Mouse (Mus musculus) heart, postnatal 4 days (tissue): ENCODE data around the gene Thrap3. TPM values are rescaled to one million over a fixed set of nuclear protein-coding genes. Genes with fewer than 3 reads are reported as not detected.

ENCODE experiments used
- DNase-seq: peaks from one replicate; pipeline ENCODE4 v3.0.0; 2021
- total RNA-seq, 2 experiments: library from RNA; stranded (reverse); gene quantifications; 2 replicates each; pipeline ENCODE4 v1.2.3; 2021

Thrap3 gene
- total RNA-seq, 2 experiments from 2014 or later, result 226 TPM

DNA sequence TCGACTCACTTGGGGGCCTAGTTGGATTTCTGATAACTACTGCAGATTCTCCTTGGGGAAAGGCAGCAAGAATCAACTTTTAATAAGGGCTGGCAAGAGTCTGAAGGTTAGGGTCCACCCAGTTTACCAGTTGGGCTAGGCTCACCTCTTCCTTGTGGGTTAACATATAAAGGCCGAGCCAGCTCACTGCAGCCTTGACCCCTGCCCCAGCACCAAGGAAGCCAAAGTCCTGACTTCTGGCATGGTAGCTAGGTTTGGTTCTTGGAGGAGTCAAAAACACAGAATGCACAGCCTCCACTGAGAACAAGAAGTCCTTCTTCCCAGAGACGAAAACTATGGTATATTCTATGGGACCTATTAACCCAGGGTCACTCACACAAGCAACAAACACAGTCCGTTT is 38.9 kb downstream of the Thrap3 start:
- no peak for DNase-seq

DNA sequence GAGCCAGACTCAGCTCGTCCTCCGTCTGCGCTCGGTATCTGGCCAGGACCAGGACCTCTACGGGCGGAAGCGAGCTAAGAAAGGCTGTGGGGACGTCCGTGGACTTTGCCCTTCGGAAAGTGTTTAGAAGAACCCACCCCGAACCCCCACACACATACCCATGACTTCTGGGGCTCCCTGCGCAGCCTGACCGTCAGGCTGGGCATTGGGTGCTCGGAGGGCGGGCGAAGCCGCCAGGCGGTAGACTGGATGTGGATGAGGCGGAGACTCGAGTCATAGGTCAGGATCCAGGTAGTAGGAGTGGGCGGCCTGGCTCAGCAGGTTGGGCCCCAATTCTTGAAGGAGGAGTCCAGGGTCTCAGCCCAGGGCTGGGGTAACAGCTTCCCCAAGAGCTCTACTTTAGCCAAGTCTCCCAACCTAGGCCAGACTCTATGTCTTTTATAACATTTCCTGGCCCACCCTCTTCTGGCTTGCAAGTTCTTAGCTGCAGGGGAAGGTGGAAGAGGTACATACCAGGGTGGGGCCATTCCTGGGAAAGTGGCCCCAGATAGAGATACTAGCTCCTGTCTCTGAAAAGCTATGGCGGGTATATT is 39.4 kb downstream of the Thrap3 start, which contains the start of gene Sh3d21:
Gene Sh3d21 (minus strand): TSS at position 425 of the 593 bp plus-strand sequence.
- peak; percentile 39 for DNase-seq

DNA sequence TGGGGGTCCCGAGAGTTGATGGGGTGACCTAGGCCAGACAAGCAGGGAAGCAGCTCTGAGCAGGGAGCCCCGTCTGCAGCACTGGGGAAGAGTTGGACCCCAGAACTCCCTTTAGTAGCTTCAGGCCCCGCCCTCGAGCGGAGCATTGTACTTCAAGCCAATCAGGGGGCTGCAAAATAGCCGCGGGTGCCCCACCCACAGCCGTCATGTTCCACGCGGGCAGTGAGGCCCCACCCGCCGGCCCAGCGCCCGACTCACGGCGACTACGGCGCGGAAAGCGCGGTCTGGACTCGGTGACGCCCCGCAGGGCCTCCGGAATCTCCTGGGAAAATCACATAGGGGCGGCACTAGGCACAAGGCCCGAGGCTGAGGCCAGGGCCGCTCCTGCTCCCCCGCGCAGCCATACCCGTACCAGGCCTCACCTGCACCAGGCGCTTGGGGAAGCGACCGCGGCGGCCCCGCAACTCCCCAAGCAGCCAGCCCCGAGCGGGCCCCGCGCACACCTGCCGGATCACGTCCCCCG is 40.0 kb downstream of the Thrap3 start:
- peak; percentile 93 for DNase-seq

DNA sequence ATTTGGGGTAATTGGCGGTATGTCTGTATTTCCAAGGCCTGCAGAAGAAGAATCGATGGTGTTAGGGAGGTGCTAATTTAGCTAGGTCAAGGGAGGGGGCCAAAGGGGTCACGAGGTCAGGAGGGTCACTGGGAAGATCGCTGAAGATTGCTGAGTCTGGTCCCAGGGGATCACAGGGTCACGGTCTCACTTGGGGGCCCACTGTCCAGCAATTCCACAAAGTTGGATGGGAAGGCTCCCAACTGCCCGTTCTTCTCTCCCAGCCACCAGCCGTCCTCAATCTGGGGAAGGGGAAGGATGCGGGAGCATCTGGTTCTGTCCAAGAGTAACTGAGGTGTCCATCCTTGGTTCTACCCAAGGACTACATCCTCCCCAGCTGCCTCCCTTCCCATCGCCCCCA is 40.6 kb downstream of the Thrap3 start:
- DNase-seq, result no peak

DNA sequence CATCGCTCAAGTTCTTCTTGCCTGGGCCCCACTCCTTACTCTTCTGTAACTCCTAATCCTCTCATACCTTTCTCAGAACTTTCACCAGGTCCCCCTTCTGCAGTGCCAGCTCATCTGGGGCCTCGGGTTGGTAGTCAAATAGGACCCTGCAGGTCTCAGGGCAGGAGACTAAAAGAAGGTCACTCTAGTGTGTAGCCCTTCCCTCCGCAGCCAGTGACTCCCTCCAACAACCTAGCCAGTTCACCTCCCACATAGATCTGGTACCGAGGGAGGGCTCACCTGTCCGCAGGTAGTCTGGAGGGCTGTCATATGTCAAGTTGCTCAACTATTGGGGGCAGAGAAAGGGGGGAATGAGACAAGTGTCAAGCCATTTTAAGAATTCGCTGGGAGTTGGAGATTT is 41.1 kb downstream of the Thrap3 start:
- no peak for DNase-seq

DNA sequence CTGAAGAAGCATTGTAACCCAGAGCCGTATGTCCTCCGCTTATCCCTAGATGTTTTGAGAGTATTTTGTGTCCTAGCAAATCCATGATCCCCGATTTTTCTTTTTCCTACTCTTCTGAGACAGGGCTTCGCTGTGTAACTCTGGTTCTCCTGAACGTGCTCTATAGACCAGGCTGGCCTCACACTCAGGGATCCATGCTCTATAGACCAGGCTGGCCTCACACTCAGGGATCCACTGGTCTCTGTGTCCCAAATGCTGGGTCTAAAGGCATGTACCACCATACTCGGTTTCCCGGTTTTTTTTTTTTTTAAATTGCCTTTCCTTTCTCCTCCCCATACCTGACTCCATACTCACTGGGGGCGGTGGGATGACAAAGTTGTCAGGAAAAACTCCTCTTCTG is 41.6 kb downstream of the Thrap3 start:
- no peak for DNase-seq

DNA sequence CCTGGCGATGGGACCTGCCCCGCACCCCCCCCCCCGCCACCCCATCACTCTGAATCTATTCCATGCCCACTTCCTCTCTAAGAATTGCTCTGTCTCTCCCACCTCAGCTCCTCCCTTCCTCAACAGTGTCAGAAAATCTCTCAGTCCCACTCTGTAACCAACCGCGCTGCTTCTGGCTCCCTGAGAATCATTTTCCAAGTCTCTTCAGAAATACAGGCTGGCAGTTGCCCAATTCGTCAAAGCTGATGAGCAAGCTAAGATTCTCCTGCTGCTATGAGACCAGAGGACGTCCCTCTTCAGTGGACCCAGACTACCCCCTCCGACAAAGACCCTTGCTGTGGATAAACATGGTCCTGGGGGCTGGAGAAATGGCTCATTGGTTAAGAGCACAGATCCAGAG is 43.1 kb downstream of the Thrap3 start:
- DNase-seq, result no peak

DNA sequence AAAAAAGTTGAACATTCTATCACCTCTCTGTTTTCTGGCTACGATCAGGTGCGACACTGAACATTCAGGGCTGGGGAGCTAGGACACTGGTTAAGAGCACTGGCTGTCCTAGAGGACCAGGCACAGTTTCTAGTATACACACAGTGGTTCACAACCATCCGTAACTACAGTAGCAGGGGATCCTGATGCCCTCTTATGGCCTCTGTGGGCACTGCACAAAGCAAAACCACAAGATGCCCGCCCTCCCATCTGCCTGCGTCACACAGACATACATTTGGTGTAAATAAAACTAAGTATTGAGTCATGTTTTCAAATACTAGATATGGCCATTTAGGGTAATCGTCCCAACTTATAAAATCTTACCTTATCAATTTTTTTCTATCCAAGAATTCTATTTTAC is 45.0 kb downstream of the Thrap3 start:
- no peak for DNase-seq

DNA sequence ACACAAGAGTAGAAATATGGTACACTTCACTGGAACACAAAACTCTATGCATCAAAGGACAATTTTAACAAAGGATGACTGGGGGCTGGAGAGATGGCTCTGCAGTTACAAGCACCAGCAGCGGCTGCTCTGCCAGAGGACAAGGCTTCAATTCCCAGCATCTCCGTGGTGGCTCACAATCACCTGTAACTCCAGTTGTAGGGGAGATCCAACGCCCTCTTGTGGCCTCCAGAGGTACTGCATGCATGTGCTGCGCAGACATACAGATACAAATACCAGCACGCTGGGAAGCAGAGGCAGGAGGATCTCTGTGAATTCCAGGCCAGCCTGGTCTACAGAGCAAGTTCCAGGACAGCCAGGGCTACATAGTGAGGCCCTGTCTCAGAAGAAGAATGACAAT is 45.9 kb downstream of the Thrap3 start:
- no peak for DNase-seq

DNA sequence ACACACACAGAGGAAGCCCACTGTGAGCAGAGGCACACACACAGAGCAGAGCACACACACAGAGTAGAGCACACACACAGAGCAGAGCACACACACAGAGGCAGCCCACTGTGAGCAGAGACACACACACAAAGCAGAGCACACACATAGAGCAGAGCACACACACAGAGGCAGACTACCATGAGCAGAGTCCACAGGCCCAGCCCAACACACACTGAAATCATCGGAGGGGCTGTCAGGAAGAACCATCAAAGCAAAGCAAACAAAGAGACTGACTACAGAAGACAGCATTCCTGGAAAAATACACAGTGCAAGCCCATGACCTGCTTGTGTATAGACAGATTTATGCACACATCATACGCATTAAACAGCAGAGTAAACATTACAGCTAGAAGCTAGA is 46.7 kb downstream of the Thrap3 start:
- no peak for DNase-seq

DNA sequence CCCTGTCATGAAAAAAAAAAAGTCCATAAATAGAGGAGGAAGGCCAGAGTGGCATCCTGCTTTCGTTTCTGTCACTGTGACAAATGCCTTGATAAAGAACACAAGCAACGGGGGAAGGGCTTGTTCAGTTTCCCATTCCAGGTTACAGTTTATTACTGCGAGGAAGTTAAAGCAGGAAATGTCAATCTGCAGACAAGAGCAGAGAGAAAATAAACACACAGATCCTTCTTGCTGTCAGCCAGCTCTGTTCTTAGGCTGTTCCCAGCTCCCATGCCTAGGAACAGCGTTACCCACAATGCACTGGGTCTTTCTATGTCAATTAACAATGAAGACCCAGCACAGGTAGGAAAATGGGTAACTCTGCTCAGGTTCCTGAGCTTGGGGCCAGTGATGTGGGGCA is 47.4 kb downstream of the Thrap3 start:
- DNase-seq, result no peak

DNA sequence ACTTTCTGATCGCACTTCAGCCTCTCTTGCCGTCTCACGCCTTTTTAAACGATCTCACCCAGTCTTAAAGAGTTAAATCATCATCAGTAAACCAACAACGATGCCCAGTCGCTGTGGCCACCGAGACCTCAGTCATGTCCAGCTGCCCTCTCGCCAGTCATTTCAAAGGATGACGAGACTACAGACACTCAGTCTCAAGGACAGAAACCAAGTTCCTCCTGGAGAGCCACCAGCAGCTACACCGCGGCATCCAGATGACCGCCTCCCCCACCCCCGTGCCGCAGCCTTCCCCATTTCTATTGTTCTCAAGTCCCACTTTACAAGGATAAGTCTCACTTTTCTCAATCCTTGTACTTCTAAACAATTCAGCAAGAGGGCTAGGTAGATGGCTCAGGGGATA is 49.7 kb downstream of the Thrap3 start:
- no peak for DNase-seq

DNA sequence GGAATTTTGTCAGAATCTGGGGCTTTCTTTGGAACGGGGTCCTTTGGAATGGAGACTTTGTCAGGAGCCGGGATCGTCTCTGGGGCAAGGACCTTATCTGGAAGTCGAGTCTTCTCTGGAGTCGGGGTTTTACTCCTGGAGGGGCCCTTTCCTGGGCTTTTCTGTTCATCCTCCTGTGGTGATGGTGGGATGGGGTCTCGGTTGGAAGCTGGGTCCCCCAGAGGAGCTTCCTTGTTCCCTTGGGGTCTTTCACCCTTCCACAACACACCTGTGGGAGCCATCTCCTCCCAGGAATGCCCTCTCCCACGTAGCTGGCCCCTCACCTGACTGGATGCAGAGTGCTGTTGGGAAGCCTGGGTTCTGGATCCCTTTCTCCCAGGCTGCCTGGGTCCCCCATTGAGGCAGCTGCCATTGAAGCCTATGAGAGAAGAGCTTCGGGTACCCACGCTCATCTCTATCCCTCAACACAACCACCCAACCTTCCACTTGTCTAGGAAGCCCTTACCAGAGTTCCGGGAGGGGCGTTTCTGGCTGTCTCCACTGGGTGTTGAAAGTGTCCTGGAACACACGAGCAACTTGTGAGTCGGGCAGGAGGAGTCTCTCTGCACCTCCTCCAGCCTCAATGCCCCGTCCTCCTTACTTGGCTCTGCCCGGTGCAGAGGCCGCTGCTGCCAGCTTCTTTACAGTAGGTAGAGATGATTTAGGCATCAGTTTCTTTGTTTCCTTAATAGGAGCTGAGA is 50.7 kb downstream of the Thrap3 start:
- no peak for DNase-seq

DNA sequence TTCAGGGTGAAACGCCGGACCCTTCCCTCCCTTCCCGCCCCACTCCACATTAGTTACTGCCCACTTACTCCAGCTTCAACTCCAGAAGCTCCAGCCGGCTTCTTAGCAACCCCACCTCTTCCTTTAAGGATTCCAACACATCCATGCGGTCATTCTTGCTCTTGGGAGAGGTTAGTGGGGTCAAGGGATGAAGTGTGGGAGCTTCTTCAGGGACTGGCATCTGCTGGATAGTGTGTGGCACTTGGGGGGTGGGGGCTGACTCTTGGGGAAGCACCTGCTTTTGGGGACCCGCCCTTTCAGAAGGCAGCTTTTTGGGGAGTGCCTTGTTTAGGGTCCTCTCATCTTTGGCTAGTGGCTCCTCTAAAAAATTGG is 51.6 kb downstream of the Thrap3 start:
- DNase-seq, result no peak

DNA sequence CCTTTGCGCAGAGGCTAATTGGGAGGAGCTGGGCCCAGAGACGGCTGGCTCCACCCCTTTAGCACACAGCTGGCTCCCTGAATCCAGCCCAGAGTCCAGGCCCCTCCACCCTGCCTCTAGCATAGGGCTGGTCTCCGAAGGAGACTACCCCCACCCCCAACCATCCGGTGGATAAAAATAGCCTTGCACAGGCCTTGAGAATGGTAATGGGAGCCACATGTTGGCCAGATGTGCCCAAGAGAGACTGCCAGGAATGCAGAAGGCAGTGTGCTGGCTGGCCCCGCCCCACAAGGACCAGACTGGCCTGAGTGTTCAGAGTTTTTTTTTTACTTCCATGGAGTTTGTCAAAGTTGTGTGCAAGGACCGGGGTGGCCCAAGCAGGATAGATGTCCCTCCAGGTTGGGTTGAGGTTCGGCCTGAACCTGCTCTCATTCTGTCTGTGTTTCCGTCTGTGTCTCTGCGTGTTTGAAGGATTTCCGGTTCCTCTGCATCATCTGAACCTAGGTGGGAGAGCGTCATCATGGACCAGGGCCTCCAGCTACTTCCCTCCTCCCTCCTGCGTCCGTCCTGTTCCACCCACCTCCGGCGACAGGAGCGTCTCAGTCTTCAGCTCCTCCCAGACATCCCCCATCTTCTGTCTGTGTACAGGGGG is 52.1 kb downstream of the Thrap3 start:
- DNase-seq, result peak; percentile 84

DNA sequence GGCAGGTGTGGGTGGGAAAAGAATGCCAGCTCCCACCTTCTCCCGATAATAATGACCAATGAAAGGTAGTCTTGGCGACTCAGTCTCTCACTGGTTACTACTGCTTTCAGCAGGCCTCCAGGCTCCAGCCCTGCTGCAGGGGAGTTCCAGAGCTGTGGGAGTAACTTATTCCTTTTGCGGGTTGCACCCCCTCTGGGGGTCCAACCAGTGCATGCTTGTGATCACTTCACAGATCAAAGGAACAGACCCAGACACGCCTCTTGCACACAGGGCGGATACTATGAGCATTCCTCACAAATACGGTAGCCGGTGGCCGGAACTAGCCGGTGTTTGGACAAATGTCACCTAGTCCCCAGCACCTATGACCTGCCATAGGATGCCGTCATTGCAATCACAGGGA is 52.8 kb downstream of the Thrap3 start:
- DNase-seq, result no peak

DNA sequence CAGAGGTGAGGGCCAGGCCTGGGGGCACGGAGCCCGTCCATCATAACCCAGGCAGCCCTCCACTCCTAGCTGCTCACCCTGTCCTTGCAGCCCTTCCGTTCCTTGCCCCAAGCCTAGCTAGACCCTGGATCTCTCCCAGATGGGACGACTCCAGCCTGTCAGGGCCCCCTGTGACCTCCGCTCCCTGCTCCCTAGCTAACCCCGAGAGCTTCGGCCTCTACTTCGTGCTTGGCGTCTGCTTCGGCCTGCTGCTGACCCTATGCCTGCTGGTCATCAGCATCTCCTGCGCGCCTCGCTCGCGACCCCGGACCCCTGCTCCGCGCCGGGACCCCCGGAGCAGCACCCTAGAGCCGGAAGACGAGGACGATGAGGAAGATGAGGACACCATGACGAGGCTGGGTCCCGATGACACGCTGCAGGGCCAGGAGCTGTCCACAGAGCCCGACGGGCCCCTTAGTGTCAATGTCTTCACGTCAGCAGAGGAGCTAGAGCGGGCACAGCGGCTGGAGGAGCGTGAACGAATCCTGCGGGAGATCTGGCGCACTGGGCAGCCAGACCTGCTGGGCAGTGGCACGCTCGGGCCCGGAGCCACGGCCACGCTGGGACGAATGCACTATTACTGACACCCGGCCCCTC is 53.4 kb downstream of the Thrap3 start:
- no peak for DNase-seq

DNA sequence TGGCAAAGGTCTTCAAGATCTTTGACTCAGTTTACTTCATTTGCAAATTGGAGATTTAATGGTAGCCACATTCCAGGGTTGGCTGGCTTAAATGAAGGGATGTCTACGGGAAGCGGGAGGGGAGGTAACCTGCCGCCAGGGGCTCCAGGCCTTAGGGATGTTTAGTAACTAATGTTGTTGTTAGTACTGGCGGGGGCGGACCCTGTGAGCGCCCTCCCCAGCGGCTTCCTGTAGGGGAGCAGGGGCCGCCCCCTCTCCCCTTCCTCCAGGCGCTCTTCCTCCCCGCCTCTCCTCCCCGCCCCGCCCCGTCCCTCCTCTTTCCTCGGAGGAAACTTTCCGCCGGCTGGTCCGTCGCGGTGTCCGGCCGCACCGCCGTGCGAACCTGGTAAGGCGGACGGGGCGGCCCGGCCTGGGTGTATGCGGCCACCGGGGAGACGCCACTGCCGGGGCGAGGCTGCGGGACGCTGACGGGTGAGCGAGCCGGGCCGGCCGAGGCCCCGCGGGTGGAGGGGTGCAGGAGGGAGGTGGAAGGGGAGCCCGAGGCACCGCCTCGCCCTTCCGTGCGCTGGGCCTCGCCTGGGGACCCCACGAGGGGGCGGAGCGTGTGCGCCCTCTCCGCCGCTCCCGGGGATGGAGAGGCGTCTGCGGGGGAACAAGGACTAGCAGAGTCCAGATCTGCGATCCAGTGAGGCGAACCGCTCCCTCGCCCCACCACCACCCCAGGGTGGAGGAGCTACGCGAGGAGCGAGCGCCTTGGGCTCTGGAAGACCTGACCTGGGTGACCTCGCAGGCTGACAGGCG is 54.2 kb downstream of the Thrap3 start:
- peak; percentile 73 for DNase-seq

DNA sequence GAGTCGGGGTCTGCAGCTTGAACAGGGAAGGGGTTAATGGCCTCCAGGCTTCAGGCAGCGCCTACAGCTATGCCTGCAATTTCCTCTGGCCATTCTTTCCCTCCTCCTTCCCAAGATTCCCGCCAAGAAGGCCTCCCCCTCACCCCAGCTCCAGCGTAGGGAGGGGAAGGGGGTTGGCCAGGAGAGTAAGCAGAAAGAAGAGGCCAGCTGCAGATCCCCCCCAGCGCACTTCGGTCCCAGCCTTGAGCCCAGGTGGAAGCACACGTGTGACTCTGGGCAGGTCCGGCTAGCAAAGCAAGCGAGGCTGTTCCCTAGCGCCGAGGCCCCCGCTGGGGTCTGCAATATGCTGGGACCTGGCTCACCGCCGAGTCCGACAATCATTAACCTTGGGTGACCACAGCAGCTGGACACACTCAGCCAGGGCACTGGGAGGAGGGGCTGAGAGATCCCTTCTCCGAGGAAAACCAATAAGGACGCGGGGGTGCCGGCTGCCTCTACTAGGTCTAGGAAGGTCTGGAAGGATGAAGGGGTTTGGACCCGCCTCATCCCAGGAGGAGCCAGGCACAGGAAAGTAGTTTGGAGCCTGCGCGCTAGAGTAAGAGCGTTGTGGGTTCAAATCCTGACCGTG is 54.9 kb downstream of the Thrap3 start, which contains the start of gene Eva1b:
Gene Eva1b (plus strand): TSS at position 212 of the 628 bp plus-strand sequence.
- DNase-seq, result peak; percentile 79

DNA sequence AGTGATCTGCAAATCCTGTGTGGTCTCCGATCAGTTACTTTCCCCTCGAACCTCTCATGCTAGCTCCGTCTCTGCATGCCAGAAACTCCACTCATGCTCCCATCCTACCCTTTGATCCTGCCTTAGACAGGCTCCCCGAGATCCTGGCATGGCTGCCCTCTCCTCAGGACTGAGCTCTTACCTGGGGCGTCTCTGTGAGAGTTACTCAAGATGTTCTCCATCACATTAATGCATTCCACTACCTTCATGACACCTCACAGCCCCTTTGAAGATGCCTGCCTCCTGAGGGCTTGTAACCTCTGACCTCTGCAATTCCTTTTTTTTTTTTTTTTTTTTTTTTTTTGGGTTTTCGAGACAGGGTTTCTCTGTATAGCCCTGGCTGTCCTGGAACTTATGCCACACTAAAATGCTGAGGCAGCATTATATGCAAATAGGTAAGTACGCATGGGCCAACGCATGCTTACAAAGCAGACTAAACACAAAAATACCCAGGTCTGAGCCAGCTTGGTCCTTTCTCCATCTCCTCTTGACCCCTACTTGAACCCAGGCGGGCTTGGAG is 55.5 kb downstream of the Thrap3 start:
- DNase-seq, result no peak

DNA sequence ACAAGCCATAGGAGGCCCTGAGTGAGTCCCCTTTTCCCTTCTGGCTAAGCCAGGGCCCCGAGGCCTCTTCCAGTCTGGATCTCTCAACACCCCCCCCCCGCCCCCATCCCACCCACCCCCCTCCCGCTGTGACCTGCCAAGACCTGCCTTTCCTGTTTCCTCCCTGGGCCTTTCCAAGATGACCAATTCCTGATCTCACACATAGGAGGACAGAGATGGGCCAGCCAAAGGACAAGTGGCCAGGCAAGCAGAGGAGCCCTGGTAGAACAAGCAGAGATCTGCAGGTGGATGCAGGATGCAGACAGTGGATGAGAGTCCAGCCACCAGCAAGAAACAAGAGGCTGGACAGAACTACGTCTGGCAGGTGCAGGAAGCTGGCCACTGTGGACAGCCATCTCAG is 57.2 kb downstream of the Thrap3 start:
- DNase-seq, result peak; percentile 38
